Mouse (Mus musculus): ENCODE data around the gene Nap1l1. TPM values are rescaled to one million over a fixed set of nuclear protein-coding genes. Genes with fewer than 3 reads are reported as not detected.

The Nap1l1 gene
- polyA plus RNA-seq, 1 experiment from 2014 or later: 115 TPM

DNA sequence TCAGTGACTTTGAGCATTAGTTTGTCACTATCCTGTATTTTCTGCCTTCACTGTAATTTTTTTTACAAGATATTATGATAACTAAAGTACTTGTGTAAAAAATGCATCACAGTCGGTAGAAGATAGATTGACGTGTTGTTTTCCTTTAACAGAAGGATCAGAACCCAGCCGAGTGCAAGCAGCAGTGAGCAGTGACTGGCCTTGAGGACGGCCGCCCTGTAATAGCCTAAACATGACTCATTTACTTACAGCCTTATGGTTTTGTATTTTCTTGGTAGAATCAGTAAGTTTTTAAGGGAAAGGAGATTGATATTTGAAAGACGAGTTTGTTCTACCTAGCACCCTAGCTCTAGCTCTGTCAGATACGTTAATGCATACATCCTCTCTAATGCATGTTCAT is 22.9 kb downstream of the Nap1l1 start:
- no peak overlapping the region for H3K9ac ChIP-seq (ENCODE audit: low read length)
- no peak overlapping the region for H3K4me2 ChIP-seq (ENCODE audit: low read depth, low read length)
- WGBS: 85% methylated on average over 7 of the region's 7 CpGs
- peaks cover 26% of the 10 kb centered on the region for H3K36me3 ChIP-seq (ENCODE audit: control insufficient read depth, insufficient read depth)
- ATAC-seq (replicated peaks; ENCODE audit: extremely low read depth, insufficient read depth, low FRiP score): no peak
- H3K4me3 ChIP-seq (ENCODE audit: low read length): no peak overlapping the region
- H3K4me1 ChIP-seq (ENCODE audit: control insufficient read depth, insufficient read depth, low read length): no peaks in the 10 kb centered on the region
- H3K27me3 ChIP-seq (ENCODE audit: control insufficient read depth, insufficient read depth, low read length): no peaks in the 10 kb centered on the region
- H3K9me3 ChIP-seq (replicated peaks; ENCODE audit: control insufficient read depth, low read length): no peaks in the 10 kb centered on the region
- H3K27ac ChIP-seq (ENCODE audit: low read length): no peak overlapping the region

DNA sequence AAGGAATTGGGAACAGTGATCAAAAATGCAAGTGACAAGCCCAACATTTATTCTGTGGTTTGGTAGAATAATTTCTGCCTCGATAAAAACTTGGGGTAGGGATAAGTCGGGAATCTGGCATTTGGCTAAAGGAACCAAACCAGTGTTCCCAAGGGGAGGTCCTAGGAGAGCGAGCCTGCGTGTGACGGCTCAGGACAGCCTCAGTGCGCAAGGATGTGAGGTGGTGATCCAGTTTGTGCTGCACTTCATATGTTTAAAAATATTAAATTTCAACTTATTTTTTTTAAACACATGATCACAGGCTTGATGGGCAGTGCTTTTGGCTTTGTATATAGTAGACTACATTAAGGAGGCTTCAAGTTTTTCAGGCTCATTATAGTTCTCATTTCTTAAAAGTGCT is 26.9 kb downstream of the Nap1l1 start:
- Histone ChIP-seq H3K36me3 (ENCODE audit: control insufficient read depth, insufficient read depth) (peaks cover 6% of the 10 kb centered on the region), H3K4me2 (ENCODE audit: low read depth, low read length) (no peak overlapping the region), H3K27me3 (ENCODE audit: control insufficient read depth, insufficient read depth, low read length) (no peaks in the 10 kb centered on the region), H3K4me3 (ENCODE audit: low read length) (no peak overlapping the region), H3K27ac (ENCODE audit: low read length) (no peak overlapping the region), H3K9me3 (replicated peaks; ENCODE audit: control insufficient read depth, low read length) (no peaks in the 10 kb centered on the region), H3K4me1 (ENCODE audit: control insufficient read depth, insufficient read depth, low read length) (peaks cover 13% of the 10 kb centered on the region), H3K9ac (ENCODE audit: low read length) (no peak overlapping the region)
- WGBS: 73% methylated on average over 6 of the region's 6 CpGs
- no peak for ATAC-seq (replicated peaks; ENCODE audit: extremely low read depth, insufficient read depth, low FRiP score)

DNA sequence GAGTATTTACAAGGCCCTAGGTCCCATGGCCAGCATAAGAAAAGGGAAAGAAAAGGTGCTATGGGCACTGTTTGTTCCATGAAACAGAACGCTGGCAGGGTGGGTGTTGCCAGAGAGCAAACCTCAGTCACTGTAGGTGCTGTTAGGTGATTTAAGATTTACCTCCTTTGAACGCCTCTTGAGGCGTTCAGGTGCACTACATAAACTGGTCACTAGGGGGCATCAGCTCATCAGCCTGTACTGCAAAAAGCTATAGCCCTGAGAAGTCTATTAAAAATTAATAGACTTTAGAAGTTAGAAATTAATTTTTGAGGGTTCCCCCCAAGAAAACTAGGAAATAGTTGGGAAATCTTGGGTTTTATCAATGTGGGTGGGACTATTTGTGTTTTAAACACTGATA is 30.0 kb downstream of the Nap1l1 start:
- Histone ChIP-seq H3K9ac (ENCODE audit: low read length) (no peak overlapping the region), H3K27ac (ENCODE audit: low read length) (no peak overlapping the region), H3K27me3 (ENCODE audit: control insufficient read depth, insufficient read depth, low read length) (no peaks in the 10 kb centered on the region), H3K4me1 (ENCODE audit: control insufficient read depth, insufficient read depth, low read length) (peaks cover 23% of the 10 kb centered on the region), H3K36me3 (ENCODE audit: control insufficient read depth, insufficient read depth) (peaks cover 5% of the 10 kb centered on the region), H3K4me2 (ENCODE audit: low read depth, low read length) (no peak overlapping the region), H3K4me3 (ENCODE audit: low read length) (no peak overlapping the region), H3K9me3 (replicated peaks; ENCODE audit: control insufficient read depth, low read length) (no peaks in the 10 kb centered on the region)
- no peak for ATAC-seq (replicated peaks; ENCODE audit: extremely low read depth, insufficient read depth, low FRiP score)
- WGBS: 0% methylated on average over 3 of the region's 3 CpGs

DNA sequence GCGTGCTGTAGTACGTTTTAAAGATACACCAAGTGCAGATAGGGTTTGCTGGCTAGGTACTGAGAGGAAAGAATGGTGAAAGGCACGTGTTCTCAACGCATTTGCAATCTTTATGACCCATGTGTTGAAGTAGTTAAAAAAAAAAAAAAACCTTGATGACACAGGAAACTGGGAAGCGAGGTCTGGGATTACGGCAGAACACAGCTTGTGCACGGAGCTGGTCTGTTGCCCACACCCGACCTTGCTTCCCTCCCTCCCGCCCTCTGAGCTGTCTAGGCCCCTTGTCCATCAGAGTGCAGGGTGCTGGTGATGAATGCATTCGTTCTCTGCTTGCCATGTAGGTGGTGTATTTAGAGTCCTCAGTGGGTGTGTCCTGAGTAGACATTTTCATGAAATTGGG is 30.7 kb downstream of the Nap1l1 start:
- H3K27me3 ChIP-seq (ENCODE audit: control insufficient read depth, insufficient read depth, low read length): no peaks in the 10 kb centered on the region
- H3K9me3 ChIP-seq (replicated peaks; ENCODE audit: control insufficient read depth, low read length): no peaks in the 10 kb centered on the region
- H3K4me1 ChIP-seq (ENCODE audit: control insufficient read depth, insufficient read depth, low read length): peaks cover 24% of the 10 kb centered on the region
- H3K9ac ChIP-seq (ENCODE audit: low read length): no peak overlapping the region
- 15% methylated on average over 10 of the region's 10 CpGs for WGBS
- ATAC-seq (replicated peaks; ENCODE audit: extremely low read depth, insufficient read depth, low FRiP score): no peak
- H3K4me3 ChIP-seq (ENCODE audit: low read length): no peak overlapping the region
- no peak overlapping the region; the same call in 1 of the 2 replicates for H3K27ac ChIP-seq (ENCODE audit: low read length)
- H3K36me3 ChIP-seq (ENCODE audit: control insufficient read depth, insufficient read depth): no peaks in the 10 kb centered on the region
- 0 out of 2 replicates have a peak overlapping the region, but pooled peaks have one; percentile 1 for H3K4me2 ChIP-seq (ENCODE audit: low read depth, low read length)

DNA sequence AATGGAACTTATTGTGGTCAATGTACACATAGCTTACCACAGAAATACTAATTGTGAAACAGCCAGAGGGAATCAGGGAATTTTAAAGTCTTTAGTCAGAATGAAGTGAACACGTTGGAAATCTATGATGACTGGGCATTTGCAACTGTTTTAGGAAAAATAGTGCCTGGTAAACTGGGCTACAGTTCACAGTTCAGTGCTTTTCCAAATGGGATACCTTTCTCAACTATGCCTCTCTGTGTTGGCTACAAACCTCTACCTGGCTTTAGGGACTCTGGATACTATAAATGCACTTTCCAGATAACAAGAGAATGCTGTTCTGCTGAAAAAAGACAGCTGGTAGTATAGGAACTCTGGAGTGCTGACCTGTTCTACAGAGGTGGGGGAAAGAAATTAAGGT is 31.6 kb downstream of the Nap1l1 start:
- H3K4me2 ChIP-seq (ENCODE audit: low read depth, low read length): no peak overlapping the region
- H3K27me3 ChIP-seq (ENCODE audit: control insufficient read depth, insufficient read depth, low read length): no peaks in the 10 kb centered on the region
- H3K36me3 ChIP-seq (ENCODE audit: control insufficient read depth, insufficient read depth): 0 out of 2 replicates have a peak, but pooled peaks cover 2% of the 10 kb centered on the region
- H3K9me3 ChIP-seq (replicated peaks; ENCODE audit: control insufficient read depth, low read length): no peaks in the 10 kb centered on the region
- peaks cover 33% of the 10 kb centered on the region for H3K4me1 ChIP-seq (ENCODE audit: control insufficient read depth, insufficient read depth, low read length)
- 56% methylated on average over 1 of the region's 1 CpGs for WGBS
- H3K27ac ChIP-seq (ENCODE audit: low read length): peak overlapping the region; percentile 23; the same call in 1 of the 2 replicates
- no peak overlapping the region for H3K9ac ChIP-seq (ENCODE audit: low read length)
- ATAC-seq (replicated peaks; ENCODE audit: extremely low read depth, insufficient read depth, low FRiP score): no peak
- H3K4me3 ChIP-seq (ENCODE audit: low read length): no peak overlapping the region

DNA sequence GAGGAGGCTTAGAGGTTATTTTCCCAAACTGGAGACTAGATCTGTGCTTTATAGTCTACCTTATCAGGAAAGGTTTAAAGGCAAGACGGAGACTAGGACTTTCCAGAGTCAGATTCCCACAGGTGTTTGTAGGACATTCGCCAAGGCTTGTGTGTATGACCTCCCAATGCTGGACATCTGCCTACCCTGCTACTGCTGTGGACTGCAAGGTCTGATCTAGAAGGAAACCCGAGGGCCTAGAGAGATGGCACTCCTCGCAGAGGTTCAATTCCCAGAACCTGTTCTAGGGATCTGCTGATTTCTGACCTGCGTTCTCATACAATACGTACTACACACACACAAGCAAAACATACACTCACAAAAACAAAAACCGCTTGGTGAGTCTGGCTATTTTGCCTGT is 32.4 kb downstream of the Nap1l1 start:
- peak overlapping the region; percentile 81; the same call in 1 of the 2 replicates for H3K4me3 ChIP-seq (ENCODE audit: low read length)
- no peaks in the 10 kb centered on the region for H3K27me3 ChIP-seq (ENCODE audit: control insufficient read depth, insufficient read depth, low read length)
- H3K4me2 ChIP-seq (ENCODE audit: low read depth, low read length): peak overlapping the region; percentile 97
- H3K4me1 ChIP-seq (ENCODE audit: control insufficient read depth, insufficient read depth, low read length): peaks cover 38% of the 10 kb centered on the region
- peak overlapping the region; percentile 88 for H3K9ac ChIP-seq (ENCODE audit: low read length)
- H3K9me3 ChIP-seq (replicated peaks; ENCODE audit: control insufficient read depth, low read length): no peaks in the 10 kb centered on the region
- WGBS: 52% methylated on average over 7 of the region's 7 CpGs
- no peak overlapping the region; the same call in 1 of the 2 replicates for H3K27ac ChIP-seq (ENCODE audit: low read length)
- no peak for ATAC-seq (replicated peaks; ENCODE audit: extremely low read depth, insufficient read depth, low FRiP score)
- H3K36me3 ChIP-seq (ENCODE audit: control insufficient read depth, insufficient read depth): 0 out of 2 replicates have a peak, but pooled peaks cover 2% of the 10 kb centered on the region

DNA sequence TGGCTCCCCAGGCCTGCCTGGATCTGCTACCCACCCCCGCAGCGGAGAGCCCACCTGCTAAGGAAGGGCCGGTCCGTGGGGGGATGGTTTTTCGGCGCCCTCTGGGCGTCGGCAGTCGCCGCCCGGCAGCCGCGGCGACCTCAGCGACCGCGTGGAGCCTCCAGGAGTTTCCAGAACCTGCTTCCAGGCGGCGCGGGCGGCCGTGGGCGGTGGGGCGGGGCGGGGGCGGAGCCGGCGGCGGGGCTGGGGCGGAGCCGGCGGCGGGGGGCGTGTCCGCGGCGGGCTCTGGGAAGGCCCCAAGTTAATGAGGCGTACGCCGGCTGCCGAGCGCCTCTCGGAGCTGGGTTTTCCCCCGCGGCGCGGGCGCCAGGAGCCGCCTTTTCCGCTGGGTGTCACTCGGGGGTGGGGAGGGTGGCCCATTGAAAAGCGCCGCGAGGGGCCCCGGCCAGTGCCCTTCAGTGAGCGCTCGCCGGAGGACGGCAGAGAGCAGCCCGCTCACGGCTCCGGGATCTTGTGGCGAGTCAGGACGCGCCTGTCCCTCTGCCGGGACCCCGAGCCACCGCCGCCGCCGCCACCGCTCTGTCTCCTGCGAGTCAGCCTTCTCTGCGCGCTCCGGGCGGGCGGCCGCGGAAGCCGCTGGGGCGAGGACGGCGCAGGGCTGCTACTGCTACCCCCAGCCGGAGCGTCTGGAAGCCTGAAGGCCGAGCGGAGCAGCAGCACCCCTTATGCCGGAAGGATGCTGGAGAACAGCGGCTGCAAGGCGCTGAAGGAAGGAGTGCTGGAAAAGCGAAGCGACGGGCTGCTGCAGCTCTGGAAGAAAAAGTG is 33.3 kb downstream of the Nap1l1 start, which contains the start of gene Phlda1:
Gene Phlda1 (plus strand): TSS at position 186 of the 825 bp plus-strand sequence.
- Histone ChIP-seq H3K4me3 (ENCODE audit: low read length) (peak within 1 kb of the TSS; percentile 81), H3K4me1 (ENCODE audit: control insufficient read depth, insufficient read depth, low read length) (peaks cover 44% of the 10 kb centered on the region), H3K9ac (ENCODE audit: low read length) (peak within 1 kb of the TSS; percentile 96), H3K9me3 (replicated peaks; ENCODE audit: control insufficient read depth, low read length) (no peaks in the 10 kb centered on the region), H3K27me3 (ENCODE audit: control insufficient read depth, insufficient read depth, low read length) (no peaks in the 10 kb centered on the region), H3K4me2 (ENCODE audit: low read depth, low read length) (peak within 1 kb of the TSS; percentile 97), H3K36me3 (ENCODE audit: control insufficient read depth, insufficient read depth) (0 out of 2 replicates have a peak, but pooled peaks cover 2% of the 10 kb centered on the region), H3K27ac (ENCODE audit: low read length) (peak within 1 kb of the TSS; percentile 98)
- peak; percentile 94 for ATAC-seq (replicated peaks; ENCODE audit: extremely low read depth, insufficient read depth, low FRiP score)
- under 1% methylated on average over 84 of the region's 94 CpGs for WGBS

DNA sequence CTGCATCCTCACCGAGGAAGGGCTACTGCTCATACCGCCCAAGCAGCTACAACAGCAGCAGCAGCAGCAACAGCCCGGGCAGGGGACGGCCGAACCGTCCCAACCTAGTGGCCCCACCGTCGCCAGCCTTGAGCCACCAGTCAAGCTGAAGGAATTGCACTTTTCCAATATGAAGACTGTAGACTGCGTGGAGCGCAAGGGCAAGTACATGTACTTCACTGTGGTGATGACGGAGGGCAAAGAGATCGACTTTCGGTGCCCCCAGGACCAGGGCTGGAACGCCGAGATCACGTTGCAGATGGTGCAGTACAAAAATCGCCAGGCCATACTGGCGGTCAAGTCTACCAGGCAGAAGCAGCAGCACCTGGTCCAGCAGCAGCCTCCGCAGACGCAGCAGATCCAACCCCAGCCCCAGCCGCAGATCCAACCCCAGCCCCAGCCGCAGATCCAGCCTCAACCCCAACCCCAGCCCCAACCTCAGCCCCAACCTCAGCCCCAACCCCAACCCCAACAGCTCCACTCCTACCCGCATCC is 34.0 kb downstream of the Nap1l1 start:
- H3K9ac ChIP-seq (ENCODE audit: low read length): peak overlapping the region; percentile 96
- peak overlapping the region; percentile 98 for H3K27ac ChIP-seq (ENCODE audit: low read length)
- ATAC-seq (replicated peaks; ENCODE audit: extremely low read depth, insufficient read depth, low FRiP score): peak; percentile 16
- H3K36me3 ChIP-seq (ENCODE audit: control insufficient read depth, insufficient read depth): 0 out of 2 replicates have a peak, but pooled peaks cover 2% of the 10 kb centered on the region
- under 1% methylated on average over 22 of the region's 23 CpGs for WGBS
- H3K4me2 ChIP-seq (ENCODE audit: low read depth, low read length): peak overlapping the region; percentile 97
- H3K4me1 ChIP-seq (ENCODE audit: control insufficient read depth, insufficient read depth, low read length): peaks cover 45% of the 10 kb centered on the region
- no peaks in the 10 kb centered on the region for H3K9me3 ChIP-seq (replicated peaks; ENCODE audit: control insufficient read depth, low read length)
- no peaks in the 10 kb centered on the region for H3K27me3 ChIP-seq (ENCODE audit: control insufficient read depth, insufficient read depth, low read length)
- peak overlapping the region; percentile 81 for H3K4me3 ChIP-seq (ENCODE audit: low read length)

All from heart, embryonic 16.5 days (tissue).